Mouse (Mus musculus) limb, embryonic 14.5 days (tissue): Measurements from ENCODE around the gene Ano8. TPM values are rescaled to one million over a fixed set of nuclear protein-coding genes. Genes with fewer than 3 reads are reported as not detected.

ENCODE experiments used
- ATAC-seq: fragments of 200-750 bp; cut with Nextera tagmentation; 2 replicates; pipeline ENCODE4 v1.8.0; 2017; ENCODE audit warnings: low read depth, moderate number of reproducible peaks, moderate TSS enrichment; ENCODE audit not compliant: low FRiP score
- DNase-seq: peaks from one replicate; pipeline ENCODE4 v3.0.0-alpha.2; 2015; ENCODE audit warnings: low spot score
- H3K27ac ChIP-seq: fragments of 300-500 bp; sonication (generic); replicated peaks from 2 replicates; pipeline ENCODE4 v1.5.1; 2014; ENCODE audit warnings: low read depth, mild to moderate bottlenecking, low read length, moderate library complexity, mixed read lengths
- H3K27me3 ChIP-seq: fragments of 300-500 bp; sonication (generic); 2 replicates; pipeline ENCODE4 v1.6.1; 2014; ENCODE audit warnings: low read length, mixed read lengths; ENCODE audit not compliant: control insufficient read depth, insufficient read depth
- H3K36me3 ChIP-seq: fragments of 300-500 bp; sonication (generic); 2 replicates; pipeline ENCODE4 v1.6.1; 2014; ENCODE audit warnings: mild to moderate bottlenecking, low read length, moderate library complexity, mixed read lengths; ENCODE audit not compliant: control insufficient read depth, insufficient read depth
- H3K4me1 ChIP-seq: fragments of 300-500 bp; sonication (generic); 2 replicates; pipeline ENCODE4 v1.6.1; 2014; ENCODE audit warnings: antibody characterized with exemption, low read length, mixed read lengths; ENCODE audit not compliant: control insufficient read depth, insufficient read depth
- H3K4me2 ChIP-seq: fragments of 300-500 bp; sonication (generic); replicated peaks from 2 replicates; pipeline ENCODE4 v1.6.1; 2014; ENCODE audit warnings: low read depth, mild to moderate bottlenecking, low read length, moderate library complexity; ENCODE audit not compliant: severe bottlenecking
- H3K4me3 ChIP-seq: fragments of 300-500 bp; sonication (generic); replicated peaks from 2 replicates; pipeline ENCODE4 v1.5.1; 2014; ENCODE audit warnings: low read length
- H3K9ac ChIP-seq: fragments of 300-500 bp; sonication (generic); 2 replicates; pipeline ENCODE4 v1.6.1; 2014; ENCODE audit warnings: mild to moderate bottlenecking, low read depth, low read length, moderate library complexity; ENCODE audit not compliant: severe bottlenecking
- H3K9me3 ChIP-seq: fragments of 300-500 bp; sonication (generic); 2 replicates; pipeline ENCODE4 v1.6.1; 2016; ENCODE audit warnings: low read length; ENCODE audit not compliant: control insufficient read depth
- POLR2A ChIP-seq: fragments of 200-500 bp; IDR thresholded peaks from 2 replicates; pipeline ENCODE4 v1.8.0; 2012; ENCODE audit warnings: inconsistent platforms, mild to moderate bottlenecking, moderate library complexity, borderline replicate concordance; ENCODE audit not compliant: insufficient read depth, insufficient read length; ENCODE audit errors: extremely low read depth
- WGBS: fragments of 180-500 bp; shearing (Covaris S2); extraction: QIAGEN DNeasy Blood & Tissue Kit; methylation state at CpG from one replicate; pipeline ENCODE4 v1.1.7; 2014; 5-methylcytosine and 5-hydroxymethylcytosine counted together
- polyA plus RNA-seq, 2 experiments: library from polyadenylated mRNA; depleted of rRNA in 1 of 2; stranded (reverse) in 1 of 2; unstranded in 1 of 2; fragments of >200 nt; fragmentation: Nextera tagmentation in 1 of 2; extraction: Ambion mirVana in 1 of 2; gene quantifications; 2 replicates each; pipeline versions ENCODE4 v1.2.1 to v1.2.3; 2012 to 2014

The Ano8 gene
- polyA plus RNA-seq, 2 experiments: 1.8 to 37.2 TPM

- DNase-seq: peak; percentile 91
- Histone ChIP-seq H3K9me3 (no peaks in the 10 kb centered on the region), H3K27me3 (peaks cover 31% of the 10 kb centered on the region), H3K9ac (peak overlapping the region; percentile 12; the same call in 1 of the 2 replicates), H3K4me3 (peak overlapping the region; percentile 38), H3K36me3 (no peaks in the 10 kb centered on the region), H3K4me2 (peak overlapping the region; percentile 65), H3K4me1 (no peaks in the 10 kb centered on the region), H3K27ac (no peak overlapping the region)
- 3% methylated on average over 54 of the region's 61 CpGs for WGBS
- no peak for TF ChIP-seq POLR2A
- ATAC-seq: peak; percentile 75
These were observed 21.9 kb upstream of the Ano8 start for GRCm38 (mm10) chr8:71507589-71508104.

- no peak for DNase-seq
- Histone ChIP-seq H3K9me3 (no peaks in the 10 kb centered on the region), H3K36me3 (no peaks in the 10 kb centered on the region), H3K27ac (no peak overlapping the region), H3K27me3 (peaks cover 31% of the 10 kb centered on the region), H3K4me2 (no peak overlapping the region), H3K4me1 (no peaks in the 10 kb centered on the region), H3K9ac (no peak overlapping the region), H3K4me3 (no peak overlapping the region)
- WGBS: 80% methylated on average over 4 of the region's 4 CpGs
- no peak for ATAC-seq
- TF ChIP-seq POLR2A: no peak
These were observed 20.2 kb upstream of the Ano8 start for GRCm38 (mm10) chr8:71505979-71506378.

GRCm38 (mm10) chr8:71505326-71505725, 19.6 kb upstream of the Ano8 start:
- Histone ChIP-seq H3K9ac (no peak overlapping the region), H3K36me3 (no peaks in the 10 kb centered on the region), H3K27ac (no peak overlapping the region), H3K4me3 (no peak overlapping the region), H3K9me3 (no peaks in the 10 kb centered on the region), H3K4me1 (no peaks in the 10 kb centered on the region), H3K4me2 (no peak overlapping the region), H3K27me3 (peaks cover 31% of the 10 kb centered on the region)
- DNase-seq (no peak), ATAC-seq (no peak)
- TF ChIP-seq POLR2A: no peak
- 95% methylated on average over 4 of the region's 4 CpGs for WGBS

GRCm38 (mm10) chr8:71504349-71504748, 18.6 kb upstream of the Ano8 start:
- H3K36me3 ChIP-seq: no peaks in the 10 kb centered on the region
- 87% methylated on average over 4 of the region's 4 CpGs for WGBS
- no peak for TF ChIP-seq POLR2A
- no peak overlapping the region for H3K27ac ChIP-seq
- no peak for DNase-seq
- no peak overlapping the region for H3K4me2 ChIP-seq
- no peak overlapping the region for H3K9ac ChIP-seq
- no peak for ATAC-seq
- H3K9me3 ChIP-seq: no peaks in the 10 kb centered on the region
- H3K4me3 ChIP-seq: no peak overlapping the region
- H3K4me1 ChIP-seq: no peaks in the 10 kb centered on the region
- H3K27me3 ChIP-seq: peaks cover 31% of the 10 kb centered on the region

GRCm38 (mm10) chr8:71498816-71499690, 13.3 kb upstream of the Ano8 start:
- Histone ChIP-seq H3K4me1 (peaks cover 22% of the 10 kb centered on the region), H3K4me2 (no peak overlapping the region), H3K4me3 (no peak overlapping the region), H3K27me3 (no peaks in the 10 kb centered on the region), H3K36me3 (peaks cover 7% of the 10 kb centered on the region; the same call in 1 of the 2 replicates), H3K9ac (no peak overlapping the region), H3K9me3 (no peaks in the 10 kb centered on the region), H3K27ac (no peak overlapping the region)
- 18% methylated on average over 16 of the region's 16 CpGs for WGBS
- ATAC-seq (no peak), DNase-seq (peak; percentile 13)
- TF ChIP-seq POLR2A: no peak
